10 mouse cellular contexts compared by ENCODE assay signal in genomic region chr9:42865036-42865829, GRCm38 (mm10).
A peak's percentile ranks its signal among the peaks of the same experiment; 100 is the strongest.
DNase-seq lines count a peak whose midpoint lies in the region; ATAC-seq lines count a peak whose summit lies in the region.
"Had no signal": no experiment of that assay in that cellular context is flagged by ENCODE, and none has a peak within 500 bp of the region (broad histone marks: within the 10 kb centered on the region; RNA-seq: fewer than 3 reads in every experiment).

No protein-coding gene starts in this region.

- H3K4me1 ChIP-seq in forebrain, embryonic 10.5 days, result peaks cover 50% of the 10 kb centered on the region
- H3K4me1 ChIP-seq in forebrain, embryonic 15.5 days, result peaks cover 37% of the 10 kb centered on the region
- peaks cover 48% of the 10 kb centered on the region for H3K4me1 ChIP-seq in limb, embryonic 12.5 days (replicated peaks)
- H3K4me1 ChIP-seq: liver, embryonic 15.5 days had no signal

- H3K36me3 ChIP-seq in forebrain, embryonic 10.5 days (replicated peaks), result no peaks in the 10 kb centered on the region
- no peaks in the 10 kb centered on the region for H3K36me3 ChIP-seq in forebrain, embryonic 15.5 days
- no peaks in the 10 kb centered on the region for H3K36me3 ChIP-seq in limb, embryonic 12.5 days
- H3K36me3 ChIP-seq: liver, embryonic 15.5 days had no signal

- H3K9ac ChIP-seq in forebrain, embryonic 15.5 days (replicated peaks), result no peak overlapping the region
- no peak overlapping the region for H3K9ac ChIP-seq in limb, embryonic 12.5 days (replicated peaks)
- H3K9ac ChIP-seq: liver, embryonic 15.5 days had no signal

- DNase-seq in forebrain, embryonic 10.5 days (ENCODE audit: extremely low spot score, low spot score), result peak; percentile 18
- peak; percentile 15 for DNase-seq in kidney, postnatal 14 days
- DNase-seq in kidney, adult 18-20 months, result no peak
- peak; percentile 33 for DNase-seq in brain, adult 2 months (ENCODE audit: low read depth, low spot score)
- no peak for DNase-seq in adipocyte (ENCODE audit: low spot score)
- DNase-seq: B cell, adult 2 months had no signal

- H3K27ac ChIP-seq in forebrain, embryonic 10.5 days, result peak overlapping the region; percentile 20
- no peak overlapping the region for H3K27ac ChIP-seq in forebrain, embryonic 15.5 days (replicated peaks)
- peak overlapping the region; percentile 53 for H3K27ac ChIP-seq in limb, embryonic 12.5 days
- H3K27ac ChIP-seq: liver, embryonic 15.5 days had no signal

- 47% methylated on average over 11 of the region's 11 CpGs for WGBS in forebrain, embryonic 10.5 days
- 37% methylated on average over 11 of the region's 11 CpGs for WGBS in forebrain, embryonic 15.5 days
- WGBS in limb, embryonic 12.5 days, result 47% methylated on average over 11 of the region's 11 CpGs

- no peak for ATAC-seq in forebrain, embryonic 15.5 days (replicated peaks)
- ATAC-seq in limb, embryonic 12.5 days (ENCODE audit: insufficient number of reproducible peaks, insufficient read depth, low FRiP score, low TSS enrichment, low read depth), result peak; percentile 32; the same call in 1 of the 2 replicates
- no peak for ATAC-seq in activated CD4-positive, CD25-positive, alpha-beta regulatory T cell, adult 4 months

- H3K27me3 ChIP-seq in forebrain, embryonic 10.5 days (ENCODE audit: poor library complexity, severe bottlenecking), result peaks cover 34% of the 10 kb centered on the region
- no peaks in the 10 kb centered on the region for H3K27me3 ChIP-seq in forebrain, embryonic 15.5 days
- H3K27me3 ChIP-seq in limb, embryonic 12.5 days, result 0 out of 2 replicates have a peak, but pooled peaks cover 5% of the 10 kb centered on the region
- H3K27me3 ChIP-seq: liver, embryonic 15.5 days had no signal

- no peaks in the 10 kb centered on the region for H3K9me3 ChIP-seq in forebrain, embryonic 10.5 days
- no peaks in the 10 kb centered on the region for H3K9me3 ChIP-seq in forebrain, embryonic 15.5 days
- H3K9me3 ChIP-seq in limb, embryonic 12.5 days, result no peaks in the 10 kb centered on the region
- H3K9me3 ChIP-seq: liver, embryonic 15.5 days had no signal

- H3K4me3 ChIP-seq in forebrain, embryonic 10.5 days, result no peak overlapping the region
- no peak overlapping the region for H3K4me3 ChIP-seq in forebrain, embryonic 15.5 days
- H3K4me3 ChIP-seq in limb, embryonic 12.5 days (replicated peaks), result no peak overlapping the region
- H3K4me3 ChIP-seq: liver, embryonic 15.5 days had no signal

- H3K4me2 ChIP-seq in forebrain, embryonic 15.5 days (replicated peaks), result no peak overlapping the region
- H3K4me2 ChIP-seq in limb, embryonic 12.5 days, result no peak overlapping the region
- H3K4me2 ChIP-seq: liver, embryonic 15.5 days had no signal

Comparison
In these comparisons a context has a peak if more than half of its experiments do, and no peak if none do; other contexts are left out.
1. DNase-seq: peak in forebrain, embryonic 10.5 days (single experiment), kidney, postnatal 14 days (single experiment) and brain, adult 2 months (single experiment); none in kidney, adult 18-20 months (single experiment) and adipocyte (single experiment).